Mouse (Mus musculus) cerebellum, adult 9-11 months (tissue): ENCODE data around the gene Med22.
A peak's percentile ranks its signal among the peaks of the same experiment; 100 is the strongest.
"Not testable (repeated sequence)": the region's sequence is repeated elsewhere in the genome, so short reads cannot be mapped to it uniquely, and the experiment has no call there.

Experiments
- DNase-seq: peaks from one replicate; pipeline ENCODE4 v3.0.0; 2022

Gene Med22

GRCm38 (mm10) chr2:26915927-26916728, 5.7 kb upstream of the Med22 start, which contains the start of the genes Surf2 and Surf1:
Gene Surf2 (plus strand): TSS chr2:26916367.
Gene Surf1 (minus strand): TSS chr2:26916530.
- peak; percentile 85 for DNase-seq

GRCm38 (mm10) chr2:26914148-26914941, 3.9 kb upstream of the Med22 start:
- peak; percentile 7 for DNase-seq

GRCm38 (mm10) chr2:26913416-26914147, 3.1 kb upstream of the Med22 start:
- DNase-seq: peak; percentile 22

- DNase-seq: peak; percentile 32
Observed at GRCm38 (mm10) chr2:26912253-26912770, 1.8 kb upstream of the Med22 start.

- DNase-seq: peak; percentile 50
Observed at GRCm38 (mm10) chr2:26910994-26911765, 703 bp upstream of the Med22 start.

GRCm38 (mm10) chr2:26909387-26909784, 1.1 kb downstream of the Med22 start:
- no peak for DNase-seq

- DNase-seq: peak; percentile 39
Observed at GRCm38 (mm10) chr2:26908710-26909386, 1.6 kb downstream of the Med22 start.

- peak; percentile 42 for DNase-seq
Observed at GRCm38 (mm10) chr2:26907109-26907508, 3.4 kb downstream of the Med22 start.

GRCm38 (mm10) chr2:26906431-26906830, 4.0 kb downstream of the Med22 start:
- no peak for DNase-seq

- DNase-seq: no peak
Observed at GRCm38 (mm10) chr2:26905936-26906335, 4.5 kb downstream of the Med22 start.

GRCm38 (mm10) chr2:26903311-26903710, 7.2 kb downstream of the Med22 start:
- DNase-seq: no peak

GRCm38 (mm10) chr2:26902467-26903220, 7.8 kb downstream of the Med22 start, which contains the start of gene Surf6:
Gene Surf6 (minus strand): TSS chr2:26902879.
- DNase-seq: peak; percentile 95

- DNase-seq: no peak
Observed at GRCm38 (mm10) chr2:26901834-26902400, 8.6 kb downstream of the Med22 start.

- DNase-seq: no peak
Observed at GRCm38 (mm10) chr2:26900731-26901130, 9.7 kb downstream of the Med22 start.

GRCm38 (mm10) chr2:26895898-26896297, 14.6 kb downstream of the Med22 start:
- no peak for DNase-seq

- not testable (repeated sequence) for DNase-seq
Observed at GRCm38 (mm10) chr2:26886170-26886569, 24.3 kb downstream of the Med22 start.

GRCm38 (mm10) chr2:26885541-26885940, 24.9 kb downstream of the Med22 start:
- DNase-seq: not testable (repeated sequence)

GRCm38 (mm10) chr2:26878571-26878970, 31.9 kb downstream of the Med22 start:
- DNase-seq: no peak

GRCm38 (mm10) chr2:26870666-26871065, 39.8 kb downstream of the Med22 start:
- DNase-seq: no peak

- no peak for DNase-seq
Observed at GRCm38 (mm10) chr2:26864879-26865278, 45.6 kb downstream of the Med22 start, which contains the start of gene Abo. Gene Abo (minus strand): TSS chr2:26864979.
